Mouse (Mus musculus) yolk sac, embryonic 10.5 days (tissue): ENCODE results near the gene Acp5.

Experiments used
- DNase-seq: peaks from one replicate; pipeline ENCODE4 v3.0.0-alpha.2; 2017; ENCODE audit warnings: low spot score

The Acp5 gene

GRCm38 (mm10) chr9:22098993-22099696 lies 36.4 kb downstream of the Acp5 start, which contains the start of gene Cnn1:
Gene Cnn1, plus strand, starts transcription at chr9:22099216.
- DNase-seq = no peak

GRCm38 (mm10) chr9:22095854-22096307 lies 39.6 kb downstream of the Acp5 start:
- peak; percentile 58 for DNase-seq

GRCm38 (mm10) chr9:22092746-22093145 lies 42.8 kb downstream of the Acp5 start:
- no peak for DNase-seq

- no peak for DNase-seq
Measured at GRCm38 (mm10) chr9:22089986-22090385, 45.5 kb downstream of the Acp5 start.

GRCm38 (mm10) chr9:22089281-22089680 lies 46.2 kb downstream of the Acp5 start:
- no peak for DNase-seq

- DNase-seq = no peak
Measured at GRCm38 (mm10) chr9:22087034-22087618, 48.4 kb downstream of the Acp5 start.

- no peak for DNase-seq
Measured at GRCm38 (mm10) chr9:22086012-22086411, 49.5 kb downstream of the Acp5 start.

- peak; percentile 95 for DNase-seq
Measured at GRCm38 (mm10) chr9:22085022-22085834, 50.3 kb downstream of the Acp5 start, which contains the start of gene Ecsit. Gene Ecsit, minus strand, starts transcription at chr9:22085438.

GRCm38 (mm10) chr9:22084667-22085021 lies 50.9 kb downstream of the Acp5 start:
- DNase-seq = no peak
